Mouse (Mus musculus) common myeloid progenitor, adult 5-6 weeks (primary cell): Measurements from ENCODE around the gene Ndufb4. TPM values are rescaled to one million over a fixed set of nuclear protein-coding genes. Genes with fewer than 3 reads are reported as not detected.
"Not testable (repeated sequence)": the region's sequence is repeated elsewhere in the genome, so short reads cannot be mapped to it uniquely, and the experiment has no call there.

Experiments
- ATAC-seq: replicated peaks from 2 replicates; pipeline ENCODE4 v1.8.0; 2016; ENCODE audit warnings: low read depth, mild to moderate bottlenecking, moderate TSS enrichment, inconsistent platforms; ENCODE audit not compliant: poor library complexity, severe bottlenecking
- total RNA-seq: library from RNA; stranded (forward); fragments of 200-1000, 187-1606 nt; gene quantifications from 2 replicates; pipeline ENCODE4 v1.2.3, GENCODE M21; 2017

Ndufb4 gene
- 13.9 and 22.6 TPM in 2 replicates for total RNA-seq

- peak; percentile 97 for ATAC-seq
Observed at GRCm38 (mm10) chr16:37653731-37654657, at the start of gene Ndufb4. Ndufb4 (minus strand) TSS chr16:37654453.

GRCm38 (mm10) chr16:37703884-37704283 is 49.6 kb upstream of the Ndufb4 start:
- ATAC-seq: no peak

- not testable (repeated sequence) for ATAC-seq
Observed at GRCm38 (mm10) chr16:37700071-37700470, 45.8 kb upstream of the Ndufb4 start.

- no peak for ATAC-seq
Observed at GRCm38 (mm10) chr16:37698767-37699166, 44.5 kb upstream of the Ndufb4 start.

- no peak for ATAC-seq
Observed at GRCm38 (mm10) chr16:37697271-37697670, 43.0 kb upstream of the Ndufb4 start.

- ATAC-seq: no peak
Observed at GRCm38 (mm10) chr16:37690932-37691730, 36.9 kb upstream of the Ndufb4 start.

GRCm38 (mm10) chr16:37690465-37690864 is 36.2 kb upstream of the Ndufb4 start:
- ATAC-seq: no peak

GRCm38 (mm10) chr16:37689934-37690333 is 35.7 kb upstream of the Ndufb4 start:
- no peak for ATAC-seq

GRCm38 (mm10) chr16:37689251-37689926 is 35.1 kb upstream of the Ndufb4 start:
- peak; percentile 75 for ATAC-seq

- ATAC-seq: 0 out of 2 replicates have a peak, but pooled peaks have one; percentile 24
Observed at GRCm38 (mm10) chr16:37688181-37688580, 33.9 kb upstream of the Ndufb4 start.

GRCm38 (mm10) chr16:37687301-37687980 is 33.2 kb upstream of the Ndufb4 start:
- no peak for ATAC-seq

- no peak for ATAC-seq
Observed at GRCm38 (mm10) chr16:37686834-37687233, 32.6 kb upstream of the Ndufb4 start.

GRCm38 (mm10) chr16:37685946-37686600 is 31.8 kb upstream of the Ndufb4 start:
- no peak for ATAC-seq

GRCm38 (mm10) chr16:37684634-37685441 is 30.6 kb upstream of the Ndufb4 start:
- peak; percentile 83 for ATAC-seq

- ATAC-seq: no peak
Observed at GRCm38 (mm10) chr16:37684259-37684633, 30.0 kb upstream of the Ndufb4 start.

- ATAC-seq: no peak
Observed at GRCm38 (mm10) chr16:37683154-37684130, 29.2 kb upstream of the Ndufb4 start.

- ATAC-seq: peak; percentile 48
Observed at GRCm38 (mm10) chr16:37682309-37682975, 28.2 kb upstream of the Ndufb4 start.
